Mouse (Mus musculus): ENCODE measurements around the gene Gm42688. TPM values are rescaled to one million over a fixed set of nuclear protein-coding genes. Genes with fewer than 3 reads are reported as not detected.

Gene Gm42688
- polyA plus RNA-seq (2015; fragmentation: Nextera tagmentation; extraction: Ambion mirVana), result 1.7 and 2.0 TPM in 2 replicates

GRCm38 (mm10) chr6:83101316-83101687 is at the start of gene Gm42688, which contains the start of gene Ccdc142:
Gene Gm42688, plus strand, starts transcription at chr6:83101617.
Gene Ccdc142, plus strand, starts transcription at chr6:83101601.
- H3K4me1 ChIP-seq (ENCODE audit: control insufficient read depth, insufficient read depth, low read length), result peaks cover 18% of the 10 kb centered on the region
- H3K27ac ChIP-seq (ENCODE audit: low read length), result peak within 1 kb of the TSS; percentile 90
- H3K9ac ChIP-seq (ENCODE audit: low read depth, low read length), result peak within 1 kb of the TSS; percentile 88
- peak within 1 kb of the TSS; percentile 80 for H3K4me3 ChIP-seq (ENCODE audit: low read length)
- H3K27me3 ChIP-seq (replicated peaks; ENCODE audit: control insufficient read depth, insufficient read depth, low read length), result no peaks in the 10 kb centered on the region
- H3K4me2 ChIP-seq (ENCODE audit: low read depth, low read length), result peak within 1 kb of the TSS; percentile 97
- ATAC-seq, result peak; percentile 89
- H3K9me3 ChIP-seq (ENCODE audit: control insufficient read depth, low read length), result no peaks in the 10 kb centered on the region
- WGBS, result under 1% methylated on average over 25 of the region's 25 CpGs
- no peaks in the 10 kb centered on the region for H3K36me3 ChIP-seq (ENCODE audit: control insufficient read depth, insufficient read depth, low read length)

GRCm38 (mm10) chr6:83053136-83053960 is 48.1 kb upstream of the Gm42688 start:
- H3K9ac ChIP-seq (ENCODE audit: low read depth, low read length), result peak overlapping the region; percentile 94
- H3K36me3 ChIP-seq (ENCODE audit: control insufficient read depth, insufficient read depth, low read length), result peaks cover 18% of the 10 kb centered on the region; the same call in 1 of the 2 replicates
- no peaks in the 10 kb centered on the region for H3K27me3 ChIP-seq (replicated peaks; ENCODE audit: control insufficient read depth, insufficient read depth, low read length)
- 2% methylated on average over 26 of the region's 26 CpGs for WGBS
- H3K4me3 ChIP-seq (ENCODE audit: low read length), result peak overlapping the region; percentile 99
- H3K27ac ChIP-seq (ENCODE audit: low read length), result peak overlapping the region; percentile 69
- peaks cover 30% of the 10 kb centered on the region for H3K4me1 ChIP-seq (ENCODE audit: control insufficient read depth, insufficient read depth, low read length)
- no peak for ATAC-seq
- no peaks in the 10 kb centered on the region for H3K9me3 ChIP-seq (ENCODE audit: control insufficient read depth, low read length)
- peak overlapping the region; percentile 95 for H3K4me2 ChIP-seq (ENCODE audit: low read depth, low read length)

GRCm38 (mm10) chr6:83054074-83054851 is 47.2 kb upstream of the Gm42688 start, which contains the start of gene Aup1:
Gene Aup1, plus strand, starts transcription at chr6:83054521.
- peaks cover 18% of the 10 kb centered on the region; the same call in 1 of the 2 replicates for H3K36me3 ChIP-seq (ENCODE audit: control insufficient read depth, insufficient read depth, low read length)
- no peaks in the 10 kb centered on the region for H3K9me3 ChIP-seq (ENCODE audit: control insufficient read depth, low read length)
- peak within 1 kb of the TSS; percentile 85 for H3K27ac ChIP-seq (ENCODE audit: low read length)
- peak; percentile 94 for ATAC-seq
- peak within 1 kb of the TSS; percentile 95 for H3K4me2 ChIP-seq (ENCODE audit: low read depth, low read length)
- H3K9ac ChIP-seq (ENCODE audit: low read depth, low read length), result peak within 1 kb of the TSS; percentile 94
- H3K4me3 ChIP-seq (ENCODE audit: low read length), result peak within 1 kb of the TSS; percentile 99
- peaks cover 38% of the 10 kb centered on the region for H3K4me1 ChIP-seq (ENCODE audit: control insufficient read depth, insufficient read depth, low read length)
- no peaks in the 10 kb centered on the region for H3K27me3 ChIP-seq (replicated peaks; ENCODE audit: control insufficient read depth, insufficient read depth, low read length)
- WGBS, result under 1% methylated on average over 64 of the region's 64 CpGs

GRCm38 (mm10) chr6:83054871-83055431 is 46.5 kb upstream of the Gm42688 start, which contains the start of gene Htra2:
Gene Htra2, minus strand, starts transcription at chr6:83055273.
- peak; percentile 22 for ATAC-seq
- H3K9me3 ChIP-seq (ENCODE audit: control insufficient read depth, low read length), result no peaks in the 10 kb centered on the region
- under 1% methylated on average over 50 of the region's 50 CpGs for WGBS

GRCm38 (mm10) chr6:83057790-83058189 is 43.6 kb upstream of the Gm42688 start, which contains the start of gene Dqx1:
Gene Dqx1, plus strand, starts transcription at chr6:83057844.
- Histone ChIP-seq H3K9ac (ENCODE audit: low read depth, low read length) (peak within 1 kb of the TSS; percentile 72), H3K4me2 (ENCODE audit: low read depth, low read length) (peak within 1 kb of the TSS; percentile 64), H3K36me3 (ENCODE audit: control insufficient read depth, insufficient read depth, low read length) (peaks cover 15% of the 10 kb centered on the region; the same call in 1 of the 2 replicates), H3K27me3 (replicated peaks; ENCODE audit: control insufficient read depth, insufficient read depth, low read length) (peaks cover 14% of the 10 kb centered on the region), H3K9me3 (ENCODE audit: control insufficient read depth, low read length) (no peaks in the 10 kb centered on the region), H3K4me3 (ENCODE audit: low read length) (peak within 1 kb of the TSS; percentile 52), H3K4me1 (ENCODE audit: control insufficient read depth, insufficient read depth, low read length) (peaks cover 36% of the 10 kb centered on the region), H3K27ac (ENCODE audit: low read length) (peak within 1 kb of the TSS; percentile 83)
- WGBS, result 35% methylated on average over 3 of the region's 3 CpGs
- peak; percentile 70 for ATAC-seq

More at GRCm38 (mm10) chr6:83054871-83055431, 46.5 kb upstream of the Gm42688 start, which contains the start of gene Htra2:
- no peaks in the 10 kb centered on the region; the same call in 1 of the 2 replicates for H3K27me3 ChIP-seq (replicated peaks; ENCODE audit: control insufficient read depth, insufficient read depth, low read length)
- peak within 1 kb of the TSS; percentile 85 for H3K27ac ChIP-seq (ENCODE audit: low read length)
- peaks cover 18% of the 10 kb centered on the region; the same call in 1 of the 2 replicates for H3K36me3 ChIP-seq (ENCODE audit: control insufficient read depth, insufficient read depth, low read length)
- H3K9ac ChIP-seq (ENCODE audit: low read depth, low read length), result peak within 1 kb of the TSS; percentile 94
- peaks cover 40% of the 10 kb centered on the region for H3K4me1 ChIP-seq (ENCODE audit: control insufficient read depth, insufficient read depth, low read length)
- peak within 1 kb of the TSS; percentile 99 for H3K4me3 ChIP-seq (ENCODE audit: low read length)
- peak within 1 kb of the TSS; percentile 95 for H3K4me2 ChIP-seq (ENCODE audit: low read depth, low read length)

GRCm38 (mm10) chr6:83058725-83059124 is 42.7 kb upstream of the Gm42688 start:
- peaks cover 15% of the 10 kb centered on the region; the same call in 1 of the 2 replicates for H3K36me3 ChIP-seq (ENCODE audit: control insufficient read depth, insufficient read depth, low read length)
- peak overlapping the region; percentile 64 for H3K4me2 ChIP-seq (ENCODE audit: low read depth, low read length)
- 70% methylated on average over 2 of the region's 2 CpGs for WGBS
- no peak for ATAC-seq
- peak overlapping the region; percentile 52 for H3K4me3 ChIP-seq (ENCODE audit: low read length)
- no peaks in the 10 kb centered on the region for H3K9me3 ChIP-seq (ENCODE audit: control insufficient read depth, low read length)
- peaks cover 20% of the 10 kb centered on the region for H3K27me3 ChIP-seq (replicated peaks; ENCODE audit: control insufficient read depth, insufficient read depth, low read length)
- peaks cover 28% of the 10 kb centered on the region for H3K4me1 ChIP-seq (ENCODE audit: control insufficient read depth, insufficient read depth, low read length)
- H3K27ac ChIP-seq (ENCODE audit: low read length), result peak overlapping the region; percentile 83
- H3K9ac ChIP-seq (ENCODE audit: low read depth, low read length), result peak overlapping the region; percentile 72

- no peak for ATAC-seq
- 39% methylated on average over 8 of the region's 8 CpGs for WGBS
- no peaks in the 10 kb centered on the region for H3K9me3 ChIP-seq (ENCODE audit: control insufficient read depth, low read length)
- no peak overlapping the region for H3K4me2 ChIP-seq (ENCODE audit: low read depth, low read length)
- no peaks in the 10 kb centered on the region for H3K36me3 ChIP-seq (ENCODE audit: control insufficient read depth, insufficient read depth, low read length)
- H3K27me3 ChIP-seq (replicated peaks; ENCODE audit: control insufficient read depth, insufficient read depth, low read length), result peaks cover 85% of the 10 kb centered on the region
- no peak overlapping the region for H3K4me3 ChIP-seq (ENCODE audit: low read length)
- H3K27ac ChIP-seq (ENCODE audit: low read length), result no peak overlapping the region
- peaks cover 8% of the 10 kb centered on the region for H3K4me1 ChIP-seq (ENCODE audit: control insufficient read depth, insufficient read depth, low read length)
- no peak overlapping the region for H3K9ac ChIP-seq (ENCODE audit: low read depth, low read length)
Observed at GRCm38 (mm10) chr6:83065995-83066394, 35.4 kb upstream of the Gm42688 start.

- H3K9me3 ChIP-seq (ENCODE audit: control insufficient read depth, low read length), result no peaks in the 10 kb centered on the region
- H3K4me3 ChIP-seq (ENCODE audit: low read length), result no peak overlapping the region
- no peak for ATAC-seq
- WGBS, result 38% methylated on average over 6 of the region's 6 CpGs
- no peak overlapping the region for H3K4me2 ChIP-seq (ENCODE audit: low read depth, low read length)
- H3K9ac ChIP-seq (ENCODE audit: low read depth, low read length), result no peak overlapping the region
- H3K27ac ChIP-seq (ENCODE audit: low read length), result no peak overlapping the region
- no peaks in the 10 kb centered on the region for H3K36me3 ChIP-seq (ENCODE audit: control insufficient read depth, insufficient read depth, low read length)
- peaks cover 86% of the 10 kb centered on the region for H3K27me3 ChIP-seq (replicated peaks; ENCODE audit: control insufficient read depth, insufficient read depth, low read length)
- peaks cover 12% of the 10 kb centered on the region for H3K4me1 ChIP-seq (ENCODE audit: control insufficient read depth, insufficient read depth, low read length)
Observed at GRCm38 (mm10) chr6:83066441-83066840, 35.0 kb upstream of the Gm42688 start.
